Mouse (Mus musculus): ENCODE measurements around the gene Tmem132d.

Gene Tmem132d

GRCm38 (mm10) chr5:128404223-128404622 is 28.7 kb downstream of the Tmem132d start:
- no peak for DNase-seq

DNA sequence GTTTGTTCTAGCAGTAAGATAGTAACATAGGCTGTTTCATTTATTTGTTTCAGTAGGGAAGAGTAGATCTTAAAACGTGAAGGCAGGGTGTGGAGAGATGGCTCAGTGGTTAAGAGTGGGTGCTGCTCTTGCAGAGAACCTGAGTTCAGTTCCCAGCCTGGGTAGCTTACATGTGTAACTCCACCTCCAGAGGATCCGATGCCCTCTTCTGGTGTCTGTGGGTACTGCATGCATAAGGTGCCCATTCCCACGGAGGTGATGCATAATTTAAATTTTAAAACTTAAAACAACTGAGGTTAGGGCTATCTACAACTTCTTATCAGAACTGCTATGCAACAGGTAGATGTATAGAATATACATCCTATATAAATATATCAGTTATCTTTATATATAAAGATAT is 40.5 kb downstream of the Tmem132d start:
- DNase-seq = no peak

GRCm38 (mm10) chr5:128389665-128390064 is 43.2 kb downstream of the Tmem132d start:
- DNase-seq = no peak

GRCm38 (mm10) chr5:128388358-128389141 is 44.3 kb downstream of the Tmem132d start:
- DNase-seq = no peak

GRCm38 (mm10) chr5:128369814-128370213 is 63.1 kb downstream of the Tmem132d start:
- DNase-seq = no peak

GRCm38 (mm10) chr5:128369111-128369510 is 63.8 kb downstream of the Tmem132d start:
- no peak for DNase-seq

DNA sequence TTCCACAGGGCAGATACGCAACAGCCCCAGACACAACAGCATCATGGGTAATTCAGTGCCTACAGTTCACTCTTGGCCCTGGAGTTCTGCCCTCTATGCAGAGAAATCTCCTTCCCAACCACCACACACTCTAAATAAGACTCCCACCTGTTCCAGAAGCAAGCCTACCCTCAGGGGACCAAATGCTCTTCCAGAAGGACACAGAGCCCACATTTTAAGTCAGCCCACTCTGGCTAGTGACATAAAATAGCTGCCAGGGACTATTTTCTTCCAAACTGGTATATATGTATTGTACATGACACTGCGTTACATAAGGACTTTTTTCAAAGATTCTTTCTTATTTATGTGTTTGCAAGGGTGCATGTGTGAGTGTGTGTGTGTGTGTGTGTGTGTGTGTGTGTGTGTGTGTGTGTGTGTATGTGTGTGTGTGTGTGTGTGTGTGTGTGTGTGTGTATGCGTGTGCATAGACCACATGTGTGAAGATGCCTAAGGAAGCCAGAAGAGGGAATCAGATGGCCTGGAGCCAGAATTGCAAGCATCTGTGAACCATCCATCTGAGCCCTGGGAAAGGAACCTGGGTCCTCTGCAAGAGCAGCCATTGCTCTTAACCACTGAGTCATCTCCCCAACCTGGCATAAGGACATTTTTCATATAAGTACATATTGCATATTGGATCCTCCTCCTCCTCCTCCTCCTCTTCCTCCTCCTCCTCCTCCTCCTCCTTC is 67.5 kb downstream of the Tmem132d start:
- no peak for DNase-seq

GRCm38 (mm10) chr5:128360946-128361675 is 71.8 kb downstream of the Tmem132d start:
- DNase-seq = no peak

- DNase-seq = no peak
Measured at GRCm38 (mm10) chr5:128348835-128349234, 84.0 kb downstream of the Tmem132d start.

DNA sequence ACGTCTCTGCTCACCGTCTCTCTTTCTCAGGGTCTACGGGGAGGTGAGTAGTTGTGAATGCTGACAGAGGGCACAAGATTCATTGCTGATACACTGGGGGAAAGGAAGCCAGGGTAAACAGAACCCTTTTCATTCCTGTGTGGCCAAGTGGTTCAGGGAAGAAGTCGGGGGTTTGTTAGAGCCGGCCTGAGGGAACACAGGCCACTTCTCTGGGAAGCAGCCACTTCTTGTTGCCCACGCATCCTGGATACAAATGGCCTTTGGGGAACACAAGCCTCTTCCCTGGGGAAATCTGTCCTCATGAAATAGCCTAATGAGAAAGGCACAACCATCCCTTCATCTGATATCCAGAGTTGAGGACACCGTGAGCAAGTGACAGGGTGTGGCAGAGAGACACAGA is 96.0 kb downstream of the Tmem132d start:
- no peak for DNase-seq

DNA sequence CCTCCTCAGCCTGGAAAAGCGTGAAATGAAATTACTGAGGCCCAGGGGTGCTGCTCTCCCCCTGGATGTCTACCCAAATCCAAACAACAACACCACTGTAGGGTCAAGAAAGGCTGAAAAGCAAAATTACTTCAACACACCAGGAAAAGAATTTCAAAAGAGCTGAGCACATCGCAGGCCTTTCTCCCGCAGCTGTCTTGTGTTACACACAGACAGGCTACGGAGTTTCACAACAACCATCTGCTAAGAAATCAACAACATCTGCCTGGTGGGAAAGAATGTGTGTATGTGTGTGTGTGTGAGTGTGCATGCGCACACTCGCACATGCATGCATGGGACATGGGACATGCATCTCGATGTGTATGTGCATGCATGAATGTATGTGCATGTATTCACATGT is 100.1 kb downstream of the Tmem132d start:
- no peak for DNase-seq

DNA sequence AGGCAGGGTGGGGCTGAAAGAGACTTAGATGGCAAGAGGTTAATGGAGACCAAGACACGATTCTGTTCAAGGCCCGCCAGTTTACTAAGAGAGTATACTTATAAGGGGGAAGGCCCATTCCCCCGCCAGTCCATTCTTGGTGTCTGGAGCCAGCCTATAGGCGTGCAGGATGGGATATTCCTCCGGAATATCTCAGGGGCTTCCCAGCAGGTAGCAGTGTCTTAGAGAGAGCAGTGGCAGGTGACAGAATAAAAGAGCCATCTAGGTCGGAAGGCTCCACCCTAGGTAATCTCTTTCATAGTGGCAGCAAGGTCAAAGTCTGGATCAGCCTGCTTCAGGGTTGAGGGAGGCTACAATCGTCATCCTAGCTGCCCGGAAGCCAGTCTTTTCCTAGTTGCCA is 102.5 kb downstream of the Tmem132d start:
- DNase-seq = no peak

- no peak for DNase-seq
Measured at GRCm38 (mm10) chr5:128302387-128302786, 130.5 kb downstream of the Tmem132d start.

GRCm38 (mm10) chr5:128291191-128291590 is 141.7 kb downstream of the Tmem132d start:
- no peak for DNase-seq

- DNase-seq = no peak
Measured at GRCm38 (mm10) chr5:128273255-128273654, 159.6 kb downstream of the Tmem132d start.

GRCm38 (mm10) chr5:128267366-128267765 is 165.5 kb downstream of the Tmem132d start:
- DNase-seq = no peak

- no peak for DNase-seq
Measured at GRCm38 (mm10) chr5:128244219-128244618, 188.7 kb downstream of the Tmem132d start.

GRCm38 (mm10) chr5:128236638-128237335 is 196.1 kb downstream of the Tmem132d start:
- DNase-seq = no peak

- DNase-seq = no peak
Measured at GRCm38 (mm10) chr5:128235611-128236010, 197.3 kb downstream of the Tmem132d start.

GRCm38 (mm10) chr5:128233101-128233500 is 199.8 kb downstream of the Tmem132d start:
- DNase-seq = no peak

GRCm38 (mm10) chr5:128218281-128218680 is 214.6 kb downstream of the Tmem132d start:
- DNase-seq = no peak

- no peak for DNase-seq
Measured at GRCm38 (mm10) chr5:128211125-128211524, 221.8 kb downstream of the Tmem132d start.

- no peak for DNase-seq
Measured at GRCm38 (mm10) chr5:128205716-128206115, 227.2 kb downstream of the Tmem132d start.

Data from cerebellum, adult 18-20 months (tissue).